Mouse (Mus musculus): ENCODE measurements around the gene Plekho2.
A peak's percentile ranks its signal among the peaks of the same experiment; 100 is the strongest.

DNA sequence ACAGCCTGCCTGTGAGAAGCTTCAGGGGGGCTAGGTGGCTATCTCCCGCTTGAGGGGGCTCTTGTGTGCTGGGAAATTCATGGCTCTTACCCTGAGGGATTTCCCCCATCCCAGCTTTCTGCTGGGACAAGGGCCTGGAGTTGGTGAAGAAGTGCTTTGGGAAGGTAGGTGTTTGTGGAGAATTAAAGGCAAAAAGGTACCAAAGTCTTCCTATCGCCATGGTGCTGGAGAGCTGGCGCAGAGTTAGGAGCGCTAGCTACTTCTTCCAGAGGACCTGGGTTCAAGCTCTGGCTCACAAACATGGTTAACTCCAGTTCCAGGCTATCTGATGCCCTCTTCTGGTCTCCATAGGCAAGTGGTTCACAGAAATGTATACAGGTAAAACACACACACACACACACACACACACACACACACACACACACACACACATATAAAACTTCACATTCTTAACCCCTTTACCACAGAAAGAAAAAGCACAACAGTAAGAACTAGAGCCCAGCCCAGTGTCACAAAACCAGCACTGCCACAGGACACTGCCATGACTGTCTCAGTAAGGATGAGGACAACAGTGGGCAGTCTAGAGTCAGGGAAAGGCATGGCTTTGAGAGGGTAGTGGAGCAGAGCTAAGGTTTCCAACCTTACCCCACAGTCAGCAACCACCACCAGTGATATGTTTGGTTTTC lies 2.2 kb downstream of the Plekho2 start:
- TF ChIP-seq POLR2A (IDR thresholded peaks at IDR 0.05; ENCODE audit: low read depth, low read length), result no peak
- TF ChIP-seq CTCF (conservative IDR thresholded peaks at IDR 0.05 in 1 of 2, IDR thresholded peaks at IDR 0.05 in 1 of 2; ENCODE audit: low read depth in 2 of 2, low read length in 2 of 2), result peak in 1 of 2 experiments; percentile 57; a peak in 2 of 4 replicates
- no peak for TF ChIP-seq EP300 (IDR thresholded peaks at IDR 0.05; ENCODE audit: low read length)
- TF ChIP-seq HCFC1 (IDR thresholded peaks at IDR 0.05; ENCODE audit: low read depth, low read length), result no peak
- TF ChIP-seq PAX5 (IDR thresholded peaks at IDR 0.05; ENCODE audit: low read length), result no peak
- peak; percentile 40; the same call in 1 of the 2 replicates for TF ChIP-seq MXI1 (IDR thresholded peaks at IDR 0.05; ENCODE audit: low read depth, low read length)
- TF ChIP-seq CHD2 (IDR thresholded peaks at IDR 0.05; ENCODE audit: low read length), result no peak
- no peak for TF ChIP-seq MAX (IDR thresholded peaks at IDR 0.05; ENCODE audit: low read length)
- TF ChIP-seq IRF4 (IDR thresholded peaks at IDR 0.05; ENCODE audit: low read depth, low read length), result no peak
- TF ChIP-seq MAFK (IDR thresholded peaks at IDR 0.05; ENCODE audit: insufficient replicate concordance, low read length), result no peak
- no peak for TF ChIP-seq USF1 (IDR thresholded peaks at IDR 0.05; ENCODE audit: low read depth, low read length)
- TF ChIP-seq SIN3A (IDR thresholded peaks at IDR 0.05; ENCODE audit: low read length), result peak; percentile 55; the same call in 1 of the 2 replicates
- TF ChIP-seq BHLHE40 (IDR thresholded peaks at IDR 0.05; ENCODE audit: low read depth, low read length), result no peak
